Mouse (Mus musculus): ENCODE data around the gene Smco4. TPM values are rescaled to one million over a fixed set of nuclear protein-coding genes. Genes with fewer than 3 reads are reported as not detected.

Gene Smco4
- 1.6 TPM in 2 replicates for polyA plus RNA-seq (2012; ENCODE audit: insufficient read depth, insufficient read length, missing spikeins)

DNA sequence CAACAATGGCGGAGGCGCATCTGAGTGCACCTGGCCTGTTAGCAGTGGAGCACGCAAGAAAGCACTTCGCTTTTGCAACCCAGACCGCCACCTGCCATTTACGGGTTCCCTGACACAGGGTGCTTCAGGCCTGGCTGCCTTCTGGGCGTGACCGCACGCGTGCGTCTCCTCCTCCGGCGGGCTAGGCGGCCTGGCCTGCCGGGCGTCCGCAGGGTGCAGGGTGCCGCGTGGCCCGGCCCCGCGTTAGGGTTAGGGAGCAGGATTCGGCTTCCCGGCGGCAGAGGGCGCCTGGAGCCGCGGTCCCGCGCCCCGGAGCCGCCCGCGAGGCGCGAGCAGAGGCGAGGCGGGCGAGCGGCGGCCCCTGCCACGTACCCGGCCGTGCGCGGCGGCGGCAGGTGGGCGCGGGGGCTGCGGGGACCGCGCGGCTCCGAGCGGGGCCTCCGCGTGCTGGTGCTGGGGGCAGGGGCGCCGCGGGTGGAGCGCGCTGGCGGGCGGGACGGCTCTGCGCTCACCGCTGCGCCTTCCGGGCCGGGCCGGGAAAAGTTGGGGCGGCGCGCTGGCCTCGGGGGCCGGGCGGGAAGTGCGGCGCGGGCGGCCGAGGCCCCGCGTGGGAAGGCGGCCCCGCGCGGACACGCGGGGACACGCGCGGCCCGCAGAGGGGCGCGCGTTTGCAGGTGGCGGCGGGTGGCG, at the start of gene Smco4:
Gene Smco4, plus strand, starts transcription at position 198 of the 690 bp plus-strand sequence.
- no peak for TF ChIP-seq POLR2A (IDR thresholded peaks at IDR 0.05; ENCODE audit: borderline replicate concordance, low read depth, low read length)
- H3K4me1 ChIP-seq (ENCODE audit: control insufficient read depth, insufficient read depth, low read length) = peaks cover 5% of the 10 kb centered on the region; the same call in 1 of the 2 replicates
- no peak within 1 kb of the TSS for H3K27ac ChIP-seq (ENCODE audit: insufficient read depth, low read depth, low read length)

DNA sequence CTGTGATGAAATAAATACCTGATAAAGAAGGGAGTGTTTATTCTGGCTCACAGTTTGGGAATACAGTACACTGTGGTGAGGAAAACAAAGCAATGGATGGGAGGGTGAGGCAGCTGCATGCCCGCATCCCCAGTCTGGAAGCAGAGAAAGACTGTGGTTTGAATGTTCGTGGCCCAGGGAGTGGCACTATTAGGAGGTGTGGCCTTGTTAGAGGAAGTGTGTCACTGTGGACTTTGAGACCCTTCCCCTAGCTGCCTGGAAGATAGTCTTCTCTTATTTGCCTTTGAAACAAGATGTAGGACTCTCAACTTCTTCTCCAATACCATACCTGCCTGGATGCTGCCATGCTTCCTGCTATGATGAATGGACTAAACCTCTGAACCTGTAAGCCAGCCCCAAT, 45.8 kb upstream of the Smco4 start:
- Histone ChIP-seq H3K4me3 (ENCODE audit: insufficient read depth, low read length) (no peak overlapping the region), H3K4me1 (ENCODE audit: control insufficient read depth, insufficient read depth, low read length) (no peaks in the 10 kb centered on the region), H3K27ac (ENCODE audit: insufficient read depth, low read depth, low read length) (no peak overlapping the region)
- TF ChIP-seq CTCF (IDR thresholded peaks at IDR 0.05; ENCODE audit: low read depth, low read length) = no peak
- TF ChIP-seq POLR2A (IDR thresholded peaks at IDR 0.05; ENCODE audit: borderline replicate concordance, low read depth, low read length) = no peak

More for the DNA sequence above, at the start of gene Smco4:
- peak within 1 kb of the TSS; percentile 90 for H3K4me3 ChIP-seq (ENCODE audit: insufficient read depth, low read length)

DNA sequence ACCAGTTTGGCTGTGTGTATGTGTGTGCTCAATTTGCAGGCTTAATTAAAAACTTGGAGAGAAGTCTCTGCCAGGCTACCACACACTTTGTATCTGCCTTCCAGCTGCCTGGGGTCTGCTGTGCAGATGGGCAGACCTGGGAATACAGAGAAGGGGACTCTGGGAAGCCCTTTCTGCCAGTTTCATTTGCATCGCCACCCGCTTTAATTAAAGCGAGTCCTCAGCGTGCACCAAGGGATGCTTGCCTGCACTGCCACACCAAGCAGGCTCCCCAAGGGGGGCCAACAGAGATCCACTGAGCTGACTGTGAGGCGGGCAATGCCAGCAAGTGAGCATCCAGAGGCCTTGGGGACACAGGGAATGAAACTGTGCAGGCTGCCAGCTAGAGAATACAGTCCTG, 42.3 kb upstream of the Smco4 start:
- Histone ChIP-seq H3K4me3 (ENCODE audit: insufficient read depth, low read length) (no peak overlapping the region), H3K4me1 (ENCODE audit: control insufficient read depth, insufficient read depth, low read length) (no peaks in the 10 kb centered on the region), H3K27ac (ENCODE audit: insufficient read depth, low read depth, low read length) (no peak overlapping the region)
- TF ChIP-seq POLR2A (IDR thresholded peaks at IDR 0.05; ENCODE audit: borderline replicate concordance, low read depth, low read length) (no peak), CTCF (IDR thresholded peaks at IDR 0.05; ENCODE audit: low read depth, low read length) (no peak)

DNA sequence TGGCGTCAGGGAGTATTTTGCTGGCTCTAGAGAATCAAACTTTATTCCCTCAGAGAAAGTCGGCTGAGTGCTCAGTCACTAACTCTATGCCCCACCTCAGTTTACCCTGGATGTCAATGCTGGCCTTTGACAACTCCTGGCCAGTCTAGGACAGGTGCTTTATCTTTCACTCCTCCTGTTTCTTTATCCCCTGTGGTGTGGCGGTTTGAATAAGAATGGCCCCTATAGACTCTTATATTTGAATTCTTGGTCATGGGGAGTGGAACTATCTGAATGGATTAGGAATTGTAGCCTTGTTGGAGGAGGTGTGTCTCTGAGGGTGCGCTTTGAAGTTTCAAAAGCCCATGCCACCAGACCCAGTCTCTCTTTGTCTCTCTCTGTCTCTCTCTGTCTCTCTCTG, 21.0 kb upstream of the Smco4 start:
- Histone ChIP-seq H3K27ac (ENCODE audit: insufficient read depth, low read depth, low read length) (no peak overlapping the region), H3K4me3 (ENCODE audit: insufficient read depth, low read length) (no peak overlapping the region), H3K4me1 (ENCODE audit: control insufficient read depth, insufficient read depth, low read length) (no peaks in the 10 kb centered on the region)
- TF ChIP-seq POLR2A (IDR thresholded peaks at IDR 0.05; ENCODE audit: borderline replicate concordance, low read depth, low read length) (no peak), CTCF (IDR thresholded peaks at IDR 0.05; ENCODE audit: low read depth, low read length) (no peak)

DNA sequence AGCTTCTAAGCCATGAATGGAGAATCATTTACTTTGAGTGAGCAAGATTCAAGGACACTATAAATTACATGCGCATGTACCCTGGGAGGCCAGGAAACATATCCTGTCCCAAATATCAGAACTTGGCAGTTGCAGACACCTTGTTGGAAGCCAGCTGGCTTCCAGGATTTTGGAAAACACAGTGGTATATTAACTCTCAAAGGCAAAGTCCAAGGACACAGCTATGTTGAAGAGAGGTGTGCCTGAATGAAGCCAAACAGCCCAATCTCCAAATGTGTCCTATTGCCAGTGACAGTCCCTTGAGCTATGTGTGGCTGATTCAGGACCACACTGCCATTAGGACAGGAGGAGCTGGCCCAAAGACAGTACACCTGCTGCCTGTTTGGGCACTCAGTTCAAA, 20.0 kb upstream of the Smco4 start:
- Histone ChIP-seq H3K4me1 (ENCODE audit: control insufficient read depth, insufficient read depth, low read length) (no peaks in the 10 kb centered on the region), H3K27ac (ENCODE audit: insufficient read depth, low read depth, low read length) (no peak overlapping the region), H3K4me3 (ENCODE audit: insufficient read depth, low read length) (no peak overlapping the region)
- TF ChIP-seq POLR2A (IDR thresholded peaks at IDR 0.05; ENCODE audit: borderline replicate concordance, low read depth, low read length) (no peak), CTCF (IDR thresholded peaks at IDR 0.05; ENCODE audit: low read depth, low read length) (no peak)

DNA sequence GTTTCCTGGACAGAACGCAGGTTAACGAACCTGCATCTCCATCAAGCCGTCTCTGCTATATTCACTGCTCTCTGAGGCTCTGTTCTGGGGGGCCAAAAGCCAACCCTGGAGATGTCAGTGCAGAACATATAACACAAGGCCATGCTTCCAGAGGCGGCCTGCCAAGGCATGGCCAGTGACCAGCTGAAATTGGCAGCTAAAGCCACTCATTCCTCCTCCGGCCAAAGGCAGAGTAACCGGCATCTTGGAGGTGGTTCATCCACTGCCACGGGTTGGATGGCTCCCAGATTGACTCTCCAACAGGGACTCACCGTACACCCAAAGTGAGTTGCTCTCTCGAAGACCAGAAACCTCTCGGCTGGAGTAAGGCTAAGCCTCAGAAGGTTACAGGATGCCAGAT, 15.7 kb upstream of the Smco4 start:
- no peak for TF ChIP-seq POLR2A (IDR thresholded peaks at IDR 0.05; ENCODE audit: borderline replicate concordance, low read depth, low read length)
- TF ChIP-seq CTCF (IDR thresholded peaks at IDR 0.05; ENCODE audit: low read depth, low read length) = no peak
- Histone ChIP-seq H3K4me1 (ENCODE audit: control insufficient read depth, insufficient read depth, low read length) (no peaks in the 10 kb centered on the region), H3K4me3 (ENCODE audit: insufficient read depth, low read length) (no peak overlapping the region), H3K27ac (ENCODE audit: insufficient read depth, low read depth, low read length) (no peak overlapping the region)

DNA sequence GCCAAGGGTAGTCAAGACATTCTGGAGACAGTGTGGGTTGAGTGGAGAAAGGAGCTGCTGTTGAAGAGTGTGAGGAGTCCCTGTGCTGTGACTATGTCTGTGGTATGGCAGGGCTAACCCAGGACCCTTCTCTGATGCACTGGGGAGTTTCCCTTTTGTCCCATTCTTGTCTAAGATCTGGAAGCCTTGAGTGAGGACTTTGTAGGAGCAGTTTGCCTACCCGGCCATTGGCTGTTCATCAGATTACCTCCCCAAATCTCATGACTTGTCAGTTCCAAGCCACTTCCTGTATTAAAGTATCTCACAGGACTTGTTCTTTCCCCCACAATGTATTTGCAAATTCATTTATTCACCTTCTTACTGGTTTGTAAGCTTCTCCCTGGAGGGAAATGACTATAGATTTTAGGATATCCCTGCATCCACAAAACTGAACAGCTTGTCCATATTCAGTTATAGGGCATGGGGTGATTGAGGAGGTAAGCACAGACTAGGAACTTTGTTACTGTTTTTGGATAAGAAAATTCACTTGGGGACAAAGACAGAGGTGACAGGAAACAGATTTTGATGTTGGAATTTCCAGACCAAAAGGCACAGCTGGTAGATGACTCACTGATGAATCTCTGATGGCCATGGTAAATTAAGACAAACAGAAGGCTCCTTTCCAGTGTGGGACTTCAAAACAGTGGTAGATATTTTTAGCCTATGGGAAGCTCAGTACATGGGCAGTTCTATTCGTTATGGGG, 5.4 kb upstream of the Smco4 start:
- H3K4me3 ChIP-seq (ENCODE audit: insufficient read depth, low read length) = no peak overlapping the region
- TF ChIP-seq CTCF (IDR thresholded peaks at IDR 0.05; ENCODE audit: low read depth, low read length) (no peak), POLR2A (IDR thresholded peaks at IDR 0.05; ENCODE audit: borderline replicate concordance, low read depth, low read length) (no peak)
- H3K27ac ChIP-seq (ENCODE audit: insufficient read depth, low read depth, low read length) = no peak overlapping the region
- H3K4me1 ChIP-seq (ENCODE audit: control insufficient read depth, insufficient read depth, low read length) = peaks cover 10% of the 10 kb centered on the region

DNA sequence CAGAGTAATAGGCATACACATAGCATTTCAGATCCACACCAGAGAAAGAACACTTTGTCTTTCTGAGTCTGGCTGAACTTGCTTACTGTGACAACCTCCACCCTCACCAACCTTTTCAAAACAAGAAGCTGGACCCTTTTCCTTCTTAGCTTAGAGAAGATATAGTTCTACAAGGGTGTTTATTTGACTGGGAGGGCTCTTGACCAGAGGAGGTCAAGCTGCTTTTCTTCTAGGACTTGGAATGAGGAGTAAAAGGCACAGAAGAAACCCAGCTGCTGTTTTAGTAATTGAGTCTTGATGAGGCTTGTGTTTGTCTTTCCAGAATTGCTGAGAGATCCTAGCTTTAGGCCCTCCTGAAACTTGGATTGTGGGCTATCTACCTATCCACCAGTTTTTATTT, 3.9 kb upstream of the Smco4 start:
- Histone ChIP-seq H3K4me1 (ENCODE audit: control insufficient read depth, insufficient read depth, low read length) (peaks cover 13% of the 10 kb centered on the region), H3K4me3 (ENCODE audit: insufficient read depth, low read length) (no peak overlapping the region), H3K27ac (ENCODE audit: insufficient read depth, low read depth, low read length) (no peak overlapping the region)
- TF ChIP-seq POLR2A (IDR thresholded peaks at IDR 0.05; ENCODE audit: borderline replicate concordance, low read depth, low read length) (no peak), CTCF (IDR thresholded peaks at IDR 0.05; ENCODE audit: low read depth, low read length) (no peak)

DNA sequence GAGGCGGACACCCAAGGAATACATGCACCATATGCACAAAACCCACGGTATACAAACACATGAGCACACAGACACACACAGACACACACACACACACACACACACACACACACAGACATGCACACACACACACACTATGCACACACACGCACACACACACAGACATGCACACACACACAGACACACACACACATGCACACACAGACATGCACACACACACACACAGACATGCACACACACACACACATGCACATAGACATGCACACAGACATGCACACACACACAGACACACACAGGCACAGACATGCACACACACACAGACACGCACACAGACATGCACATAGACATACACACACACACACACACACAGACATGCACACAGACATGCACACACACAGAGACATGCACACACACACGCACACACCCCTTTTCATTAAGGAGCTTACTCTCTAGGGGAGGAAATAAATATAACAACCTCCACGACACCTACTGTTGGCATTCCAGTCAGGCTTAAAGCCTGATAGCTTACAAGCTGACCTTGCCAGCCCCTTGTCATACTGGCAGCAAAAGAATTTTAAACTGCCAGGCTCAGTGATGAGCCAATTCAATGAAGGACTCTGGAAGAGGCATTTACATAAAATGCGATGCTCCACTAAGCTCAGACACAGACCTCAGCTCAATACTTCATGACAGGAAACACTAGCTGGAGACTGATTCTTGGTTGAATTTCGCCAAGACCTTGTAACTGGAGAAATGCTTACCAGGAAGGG, 2.7 kb upstream of the Smco4 start:
- TF ChIP-seq POLR2A (IDR thresholded peaks at IDR 0.05; ENCODE audit: borderline replicate concordance, low read depth, low read length) (no peak), CTCF (IDR thresholded peaks at IDR 0.05; ENCODE audit: low read depth, low read length) (no peak)
- Histone ChIP-seq H3K4me3 (ENCODE audit: insufficient read depth, low read length) (no peak overlapping the region), H3K4me1 (ENCODE audit: control insufficient read depth, insufficient read depth, low read length) (peaks cover 13% of the 10 kb centered on the region), H3K27ac (ENCODE audit: insufficient read depth, low read depth, low read length) (no peak overlapping the region)
